Mouse (Mus musculus) layer of hippocampus, adult 2 months (tissue): ENCODE data around the gene Tspan11. TPM values are rescaled to one million over a fixed set of nuclear protein-coding genes. Genes with fewer than 3 reads are reported as not detected.

Source experiments
- DNase-seq, 2 experiments: peaks; one replicate each; pipeline ENCODE4 v3.0.0; 2022; ENCODE audit warnings: low spot score in 2 of 2
- H3K27ac ChIP-seq: fragments of 200-600 bp; 2 replicates; pipeline ENCODE4 v1.8.1; 2022
- H3K4me3 ChIP-seq: fragments of 200-600 bp; 2 replicates; pipeline ENCODE4 v1.8.1; 2022; ENCODE audit warnings: mild to moderate bottlenecking
- CTCF ChIP-seq: fragments of 200-600 bp; conservative IDR thresholded peaks from 2 replicates; pipeline ENCODE4 v1.8.1; 2022; ENCODE audit warnings: antibody characterized with exemption, mild to moderate bottlenecking, moderate library complexity
- total RNA-seq, 2 experiments: library from RNA; stranded (reverse); gene quantifications; 2 replicates each; pipeline ENCODE4 v1.2.3; 2021

Tspan11 gene
- total RNA-seq, 2 experiments from 2014 or later, result 1.7 to 3.2 TPM

DNA sequence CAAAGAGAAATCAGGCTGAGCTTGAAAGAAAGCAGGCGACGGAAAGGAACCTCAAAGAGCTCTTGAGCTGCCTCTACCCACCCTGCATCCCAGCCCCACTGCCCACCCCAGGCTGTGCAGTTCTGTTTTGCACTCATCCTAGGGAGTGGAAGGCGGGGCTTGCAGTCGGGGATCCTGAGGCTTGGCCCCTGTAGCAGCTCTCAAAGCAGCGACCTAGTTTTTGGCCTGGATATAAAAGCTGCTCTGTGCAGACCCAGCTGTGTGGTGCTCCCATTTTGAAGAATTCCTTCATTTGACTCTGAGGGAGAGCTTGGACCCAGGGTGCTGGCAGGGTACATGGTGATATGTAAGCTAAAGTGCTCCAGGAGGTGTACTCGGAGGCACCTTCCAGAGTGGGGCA, 37.4 kb downstream of the Tspan11 start:
- no peak overlapping the region for H3K4me3 ChIP-seq
- peak overlapping the region; percentile 78 for H3K27ac ChIP-seq
- peak in 1 of 2 experiments; percentile 42 for DNase-seq
- no peak for TF ChIP-seq CTCF

DNA sequence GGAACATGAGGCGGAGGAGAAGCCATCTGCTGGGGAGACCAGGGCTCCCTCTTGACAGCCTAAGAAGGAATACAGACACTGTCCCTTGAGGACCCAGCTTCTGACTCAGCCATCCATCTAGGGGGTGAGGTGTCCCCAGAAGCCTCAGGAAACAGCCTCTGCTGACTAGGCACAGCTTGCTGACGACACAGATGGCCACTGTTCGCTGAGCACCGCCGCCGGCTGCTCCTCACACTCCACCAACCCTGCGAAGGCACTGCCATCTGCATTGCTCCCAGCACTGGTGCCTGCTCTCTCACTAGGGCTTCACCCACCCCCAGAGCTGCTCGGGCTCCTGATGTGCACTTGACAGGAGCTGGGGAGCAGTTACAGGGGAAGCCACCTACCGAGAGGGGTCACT, 38.5 kb downstream of the Tspan11 start:
- no peak overlapping the region for H3K4me3 ChIP-seq
- TF ChIP-seq CTCF, result no peak
- H3K27ac ChIP-seq, result peak overlapping the region; percentile 78

DNA sequence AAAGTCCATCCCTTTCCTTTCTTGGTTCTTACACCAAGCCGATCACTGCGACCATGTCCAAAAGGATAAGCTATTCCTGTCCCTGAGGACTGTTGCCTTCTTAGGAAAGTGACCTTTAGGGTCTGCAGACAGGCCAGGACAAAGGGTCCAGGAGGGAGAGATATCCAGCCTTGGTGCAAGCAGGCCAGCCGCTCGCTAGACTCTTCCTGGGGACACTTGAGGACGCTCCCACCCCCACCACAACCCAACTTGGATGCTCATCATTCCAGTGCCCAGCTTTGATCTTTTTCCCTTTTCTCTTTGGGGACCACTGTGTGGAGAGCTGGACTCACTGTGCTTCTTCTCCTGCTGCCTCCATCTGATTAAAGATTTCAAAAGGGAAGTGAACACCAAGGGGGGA, 41.3 kb downstream of the Tspan11 start:
- H3K4me3 ChIP-seq, result no peak overlapping the region
- no peak overlapping the region for H3K27ac ChIP-seq
- DNase-seq, result no peak
- no peak for TF ChIP-seq CTCF

More for the DNA sequence above, 38.5 kb downstream of the Tspan11 start:
- peak; percentile 81 to 85 for DNase-seq

- Histone ChIP-seq H3K4me3 (no peak overlapping the region), H3K27ac (no peak overlapping the region)
- no peak for TF ChIP-seq CTCF
- DNase-seq, result no peak
These were observed 45.3 kb downstream of the Tspan11 start for GRCm38 (mm10) chr6:127932697-127933096.

DNA sequence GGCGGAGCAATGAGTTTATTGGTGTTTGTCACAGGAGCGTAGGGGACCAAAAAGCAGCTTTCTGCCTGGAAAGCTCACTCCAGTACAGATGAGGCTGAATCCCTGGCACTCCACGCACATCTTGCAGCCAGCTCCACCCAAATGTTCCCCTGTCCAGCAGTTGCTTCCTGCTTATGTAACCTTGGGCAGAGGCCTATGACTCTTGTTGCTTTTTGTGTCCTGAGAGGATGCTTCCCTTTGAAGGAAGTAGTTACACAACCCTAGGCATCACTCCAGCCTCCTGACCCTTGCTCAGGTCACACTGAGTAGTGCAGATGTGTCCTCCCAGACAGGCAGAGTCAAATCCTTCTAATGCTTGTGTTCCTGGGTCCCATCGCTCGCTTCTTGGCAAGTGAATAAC, 46.5 kb downstream of the Tspan11 start:
- Histone ChIP-seq H3K4me3 (no peak overlapping the region), H3K27ac (no peak overlapping the region)
- no peak for DNase-seq
- no peak for TF ChIP-seq CTCF

GRCm38 (mm10) chr6:127935105-127935504, 47.7 kb downstream of the Tspan11 start:
- no peak for DNase-seq
- Histone ChIP-seq H3K4me3 (no peak overlapping the region), H3K27ac (no peak overlapping the region)
- TF ChIP-seq CTCF, result no peak

- no peak for DNase-seq
- TF ChIP-seq CTCF, result no peak
- Histone ChIP-seq H3K4me3 (no peak overlapping the region), H3K27ac (no peak overlapping the region)
These were observed 55.0 kb downstream of the Tspan11 start for GRCm38 (mm10) chr6:127942421-127942820.

- Histone ChIP-seq H3K27ac (no peak overlapping the region), H3K4me3 (no peak overlapping the region)
- peak; percentile 82 for TF ChIP-seq CTCF
- DNase-seq, result peak; percentile 72 to 85
These were observed 58.3 kb downstream of the Tspan11 start for GRCm38 (mm10) chr6:127945725-127946124.

DNA sequence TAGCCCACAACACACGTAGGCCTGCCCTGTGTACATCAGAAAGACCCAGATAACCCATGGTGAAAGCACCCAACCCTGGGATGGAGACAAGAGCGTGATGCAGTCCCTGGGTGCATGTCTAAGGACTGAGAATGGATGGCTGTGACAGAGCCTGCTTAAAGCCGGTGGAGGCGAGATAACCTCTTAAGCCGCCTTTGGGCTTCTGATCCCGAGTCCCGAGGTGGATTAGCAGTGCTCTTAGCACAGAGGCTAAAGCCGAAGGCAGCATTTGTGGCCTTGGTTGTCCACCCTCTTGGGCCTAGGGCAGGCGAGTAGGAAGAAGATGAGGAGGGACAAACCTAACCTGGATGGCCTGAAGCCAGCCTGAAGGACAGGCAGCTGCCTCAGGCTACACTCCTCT, 61.3 kb downstream of the Tspan11 start:
- no peak overlapping the region for H3K27ac ChIP-seq
- DNase-seq, result no peak
- H3K4me3 ChIP-seq, result no peak overlapping the region
- no peak for TF ChIP-seq CTCF

DNA sequence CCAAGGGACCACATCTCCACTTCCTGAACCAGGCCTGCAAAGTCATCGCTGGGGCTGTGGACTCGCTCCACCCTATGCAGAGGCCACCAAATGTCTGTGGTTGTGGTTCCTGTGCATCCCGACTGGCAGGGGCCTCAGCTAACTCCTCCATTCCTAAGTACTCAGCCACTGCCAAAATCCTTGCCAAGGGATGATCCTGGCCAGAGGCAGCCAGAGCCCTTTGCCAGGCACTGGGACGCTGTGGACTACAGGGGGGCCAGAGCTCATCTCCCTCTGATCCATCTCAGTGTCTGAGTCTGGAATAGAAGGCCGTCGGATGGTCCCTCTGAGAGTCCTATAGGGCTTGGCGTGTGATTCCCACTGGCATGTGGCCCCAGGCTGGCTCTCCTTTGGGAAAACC, 62.5 kb downstream of the Tspan11 start:
- H3K27ac ChIP-seq, result no peak overlapping the region
- TF ChIP-seq CTCF, result no peak
- DNase-seq, result no peak
- H3K4me3 ChIP-seq, result no peak overlapping the region

DNA sequence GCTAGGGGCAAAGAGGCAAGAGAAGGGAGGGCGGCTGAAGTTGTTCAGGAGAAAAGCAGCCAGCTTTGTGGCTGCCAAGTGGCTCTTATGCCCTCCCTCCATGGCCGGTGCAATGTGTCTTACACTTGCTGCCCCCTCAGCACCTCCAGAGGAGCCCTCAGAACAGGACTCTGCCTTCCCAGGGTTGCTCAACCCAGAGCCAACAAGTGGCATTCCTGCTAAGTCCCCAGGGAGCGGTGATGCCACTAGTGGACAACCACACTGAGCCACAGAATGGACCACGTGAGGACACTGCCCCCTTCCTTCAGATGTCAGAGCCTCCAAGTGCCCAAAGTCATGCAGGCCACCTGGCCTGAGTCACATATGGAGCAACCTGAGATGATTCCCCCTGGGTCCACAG, 65.7 kb downstream of the Tspan11 start:
- no peak for DNase-seq
- Histone ChIP-seq H3K27ac (no peak overlapping the region), H3K4me3 (no peak overlapping the region)
- no peak for TF ChIP-seq CTCF

DNA sequence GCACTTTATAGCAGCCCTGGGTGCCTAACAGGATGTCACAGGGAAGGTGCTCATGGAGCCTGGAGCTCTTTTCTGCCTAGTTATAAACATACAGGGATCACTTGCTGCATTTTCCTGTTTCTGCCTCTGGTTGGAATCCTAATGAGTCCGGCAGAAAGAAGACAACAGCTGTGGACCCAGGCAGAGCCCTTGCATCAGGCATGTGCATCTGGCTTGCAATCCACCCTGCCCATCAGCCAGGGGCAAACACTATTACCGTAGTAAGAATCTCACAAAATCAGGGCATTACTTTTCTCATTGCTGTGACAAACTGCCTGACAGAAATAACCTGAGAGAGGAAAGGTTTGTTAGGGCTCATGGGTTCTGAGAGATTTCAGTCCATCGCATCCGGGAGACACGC, 68.8 kb downstream of the Tspan11 start:
- Histone ChIP-seq H3K4me3 (no peak overlapping the region), H3K27ac (no peak overlapping the region)
- no peak for DNase-seq
- TF ChIP-seq CTCF, result no peak

GRCm38 (mm10) chr6:127960203-127960602, 72.8 kb downstream of the Tspan11 start:
- Histone ChIP-seq H3K27ac (no peak overlapping the region), H3K4me3 (no peak overlapping the region)
- no peak for TF ChIP-seq CTCF
- no peak for DNase-seq

DNA sequence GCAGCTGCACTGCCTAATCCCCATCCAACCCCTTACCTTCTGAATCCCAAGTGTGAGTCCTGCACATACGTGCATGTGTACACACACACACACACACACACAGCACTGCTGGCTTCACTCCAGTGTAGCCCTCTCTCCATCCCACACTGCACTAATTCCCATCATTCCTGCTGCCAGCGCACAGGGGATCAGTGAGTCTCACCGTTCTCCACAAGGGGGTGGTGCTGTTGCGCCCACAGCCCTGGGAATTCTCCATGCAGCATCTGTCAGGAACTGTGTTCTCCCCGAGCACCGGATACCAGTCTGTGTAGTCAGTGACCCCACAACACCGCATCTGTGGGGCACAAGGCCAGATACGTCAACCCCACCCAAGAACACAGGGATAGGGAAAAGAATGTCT, 78.1 kb downstream of the Tspan11 start:
- peak; percentile 79 for TF ChIP-seq CTCF

DNA sequence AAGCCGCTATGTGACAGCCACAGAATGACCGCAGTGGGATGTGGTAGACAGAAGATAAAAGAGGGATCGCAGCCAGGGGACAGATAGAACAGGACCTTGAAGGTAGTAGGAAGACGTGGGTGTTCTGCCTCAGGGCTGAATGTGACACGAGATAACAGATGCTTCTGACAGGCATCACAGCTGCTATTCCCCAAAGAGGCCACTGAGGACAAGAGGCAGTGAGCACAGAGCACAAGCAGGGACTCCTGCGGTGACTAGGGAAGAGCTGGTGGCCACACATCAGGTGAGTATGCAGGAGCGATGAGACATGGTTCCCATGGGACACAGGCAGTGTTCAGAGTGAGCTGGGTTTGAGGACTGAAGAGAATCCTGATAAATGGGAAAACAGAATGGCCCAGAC, 82.3 kb downstream of the Tspan11 start:
- TF ChIP-seq CTCF, result no peak
- DNase-seq, result no peak
- Histone ChIP-seq H3K4me3 (no peak overlapping the region), H3K27ac (no peak overlapping the region)

More for the DNA sequence above, 78.1 kb downstream of the Tspan11 start:
- no peak overlapping the region for H3K4me3 ChIP-seq
- no peak overlapping the region for H3K27ac ChIP-seq
- peak; percentile 61 to 68 for DNase-seq
